Mouse (Mus musculus) neural tube, embryonic 15.5 days (tissue): ENCODE results near the gene Actl7a. TPM values are rescaled to one million over a fixed set of nuclear protein-coding genes. Genes with fewer than 3 reads are reported as not detected.

Experiments used
- ATAC-seq: fragments of 200-750 bp; cut with Nextera tagmentation; 2 replicates; pipeline ENCODE4 v1.8.0; 2017; ENCODE audit warnings: mild to moderate bottlenecking, moderate TSS enrichment, moderate library complexity; ENCODE audit not compliant: low FRiP score
- H3K27ac ChIP-seq: fragments of 300-500 bp; sonication (generic); replicated peaks from 2 replicates; pipeline ENCODE4 v1.5.1; 2015; ENCODE audit warnings: mild to moderate bottlenecking, inconsistent platforms
- H3K27me3 ChIP-seq: fragments of 300-500 bp; sonication (generic); replicated peaks from 2 replicates; pipeline ENCODE4 v1.6.1; 2015; ENCODE audit warnings: inconsistent platforms
- H3K36me3 ChIP-seq: fragments of 300-500 bp; sonication (generic); 2 replicates; pipeline ENCODE4 v1.6.1; 2015; ENCODE audit warnings: inconsistent platforms
- H3K4me1 ChIP-seq: fragments of 300-500 bp; sonication (generic); 2 replicates; pipeline ENCODE4 v1.6.1; 2015; ENCODE audit warnings: inconsistent platforms
- H3K4me2 ChIP-seq: fragments of 300-500 bp; sonication (generic); 2 replicates; pipeline ENCODE4 v1.6.1; 2015; ENCODE audit warnings: inconsistent platforms, mild to moderate bottlenecking, moderate library complexity
- H3K4me3 ChIP-seq: fragments of 300-500 bp; sonication (generic); replicated peaks from 2 replicates; pipeline ENCODE4 v1.5.1; 2015; ENCODE audit warnings: mild to moderate bottlenecking, inconsistent platforms
- H3K9ac ChIP-seq: fragments of 300-500 bp; sonication (generic); replicated peaks from 2 replicates; pipeline ENCODE4 v1.6.1; 2015; ENCODE audit warnings: mild to moderate bottlenecking, inconsistent platforms
- H3K9me3 ChIP-seq: fragments of 300-500 bp; sonication (generic); replicated peaks from 2 replicates; pipeline ENCODE4 v1.6.1; 2016; ENCODE audit warnings: inconsistent platforms
- WGBS: fragments of 180-500 bp; shearing (Covaris S2); methylation state at CpG from one replicate; pipeline ENCODE4 v1.1.7; 2015; ENCODE audit warnings: mixed read lengths; 5-methylcytosine and 5-hydroxymethylcytosine counted together
- polyA plus RNA-seq: library from polyadenylated mRNA; unstranded; fragments of >200 nt; fragmentation: Nextera tagmentation; extraction: Ambion mirVana; gene quantifications from 2 replicates; pipeline ENCODE4 v1.2.1, GENCODE M21; 2015

The Actl7a gene
- polyA plus RNA-seq, 1 experiment from 2014 or later, result not detected

GRCm38 (mm10) chr4:56767861-56768284 lies 24.7 kb downstream of the Actl7a start:
- no peaks in the 10 kb centered on the region for H3K27me3 ChIP-seq
- H3K9me3 ChIP-seq, result no peaks in the 10 kb centered on the region
- H3K27ac ChIP-seq, result no peak overlapping the region
- H3K4me2 ChIP-seq, result no peak overlapping the region
- no peak for ATAC-seq
- no peak overlapping the region for H3K4me3 ChIP-seq
- H3K36me3 ChIP-seq, result peaks cover 89% of the 10 kb centered on the region
- H3K9ac ChIP-seq, result no peak overlapping the region
- H3K4me1 ChIP-seq, result no peaks in the 10 kb centered on the region
- WGBS, result 79% methylated on average over 5 of the region's 5 CpGs

- Histone ChIP-seq H3K36me3 (peaks cover 94% of the 10 kb centered on the region), H3K27me3 (no peaks in the 10 kb centered on the region), H3K9ac (no peak overlapping the region), H3K4me3 (no peak overlapping the region), H3K4me2 (no peak overlapping the region), H3K27ac (no peak overlapping the region), H3K4me1 (no peaks in the 10 kb centered on the region), H3K9me3 (no peaks in the 10 kb centered on the region)
- 91% methylated on average over 7 of the region's 7 CpGs for WGBS
- ATAC-seq, result no peak
Observed at GRCm38 (mm10) chr4:56768913-56769312, 25.7 kb downstream of the Actl7a start.

- H3K27ac ChIP-seq, result no peak overlapping the region
- no peak overlapping the region for H3K4me3 ChIP-seq
- no peak overlapping the region for H3K9ac ChIP-seq
- H3K4me1 ChIP-seq, result no peaks in the 10 kb centered on the region
- 67% methylated on average over 1 of the region's 1 CpGs for WGBS
- H3K9me3 ChIP-seq, result no peaks in the 10 kb centered on the region
- H3K36me3 ChIP-seq, result peaks cover 90% of the 10 kb centered on the region
- no peaks in the 10 kb centered on the region for H3K27me3 ChIP-seq
- no peak overlapping the region for H3K4me2 ChIP-seq
- no peak for ATAC-seq
Observed at GRCm38 (mm10) chr4:56771065-56771464, 27.9 kb downstream of the Actl7a start.

- WGBS, result 51% methylated on average over 1 of the region's 1 CpGs
- no peak for ATAC-seq
- no peak overlapping the region for H3K4me3 ChIP-seq
- H3K36me3 ChIP-seq, result peaks cover 88% of the 10 kb centered on the region
- H3K27me3 ChIP-seq, result no peaks in the 10 kb centered on the region
- H3K27ac ChIP-seq, result no peak overlapping the region
- H3K9ac ChIP-seq, result no peak overlapping the region
- no peak overlapping the region for H3K4me2 ChIP-seq
- no peaks in the 10 kb centered on the region for H3K4me1 ChIP-seq
- H3K9me3 ChIP-seq, result no peaks in the 10 kb centered on the region
Observed at GRCm38 (mm10) chr4:56791373-56791772, 48.2 kb downstream of the Actl7a start.

Other genes with a start within 250 kb of the Actl7a start
- not detected in 2 replicates for gene Gm26657, start 3.3 kb upstream of the Actl7a start, polyA plus RNA-seq
- gene Actl7b, start 2.0 kb upstream of the Actl7a start, polyA plus RNA-seq, result not detected in 2 replicates
- 57.4 and 60.4 TPM in 2 replicates for gene Elp1, start 58.9 kb downstream of the Actl7a start, polyA plus RNA-seq
- gene Fam206a, start 58.9 kb downstream of the Actl7a start, polyA plus RNA-seq, result 13.3 and 16.5 TPM in 2 replicates
- gene Ctnnal1, start 121.8 kb downstream of the Actl7a start, polyA plus RNA-seq, result 16.0 and 17.1 TPM in 2 replicates
- 9.9 and 10.8 TPM in 2 replicates for gene Tmem245, start 204.0 kb downstream of the Actl7a start, polyA plus RNA-seq
- 21.8 and 26.1 TPM in 2 replicates for gene Frrs1l, start 247.0 kb downstream of the Actl7a start, polyA plus RNA-seq